Mouse (Mus musculus): Measurements from ENCODE around the gene Cdc27. TPM values are rescaled to one million over a fixed set of nuclear protein-coding genes. Genes with fewer than 3 reads are reported as not detected.
"Not testable (repeated sequence)": the region's sequence is repeated elsewhere in the genome, so short reads cannot be mapped to it uniquely, and the experiment has no call there.

The Cdc27 gene
- polyA plus RNA-seq, 1 experiment from 2014 or later = 55.5 TPM

GRCm38 (mm10) chr11:104565172-104565571 is 14.8 kb upstream of the Cdc27 start:
- H3K27ac ChIP-seq (ENCODE audit: low read depth, low read length) = no peak overlapping the region
- no peak overlapping the region for H3K4me2 ChIP-seq (replicated peaks; ENCODE audit: low read depth, low read length)
- H3K27me3 ChIP-seq (ENCODE audit: control insufficient read depth, insufficient read depth, low read length) = no peaks in the 10 kb centered on the region
- no peaks in the 10 kb centered on the region for H3K4me1 ChIP-seq (ENCODE audit: control insufficient read depth, insufficient read depth, low read length)
- 78% methylated on average over 9 of the region's 9 CpGs for WGBS
- H3K4me3 ChIP-seq (ENCODE audit: low read length) = no peak overlapping the region
- no peak overlapping the region for H3K9ac ChIP-seq (ENCODE audit: low read depth, low read length)
- no peak for ATAC-seq (ENCODE audit: low FRiP score, low TSS enrichment)
- no peaks in the 10 kb centered on the region for H3K9me3 ChIP-seq (ENCODE audit: control insufficient read depth, low read length)
- H3K36me3 ChIP-seq (ENCODE audit: control insufficient read depth, insufficient read depth, low read length) = no peaks in the 10 kb centered on the region

- Histone ChIP-seq H3K4me1 (ENCODE audit: control insufficient read depth, insufficient read depth, low read length) (no peaks in the 10 kb centered on the region), H3K27ac (ENCODE audit: low read depth, low read length) (no peak overlapping the region), H3K4me3 (ENCODE audit: low read length) (no peak overlapping the region), H3K27me3 (ENCODE audit: control insufficient read depth, insufficient read depth, low read length) (no peaks in the 10 kb centered on the region), H3K4me2 (replicated peaks; ENCODE audit: low read depth, low read length) (no peak overlapping the region), H3K36me3 (ENCODE audit: control insufficient read depth, insufficient read depth, low read length) (no peaks in the 10 kb centered on the region), H3K9ac (ENCODE audit: low read depth, low read length) (no peak overlapping the region), H3K9me3 (ENCODE audit: control insufficient read depth, low read length) (no peaks in the 10 kb centered on the region)
- no peak for ATAC-seq (ENCODE audit: low FRiP score, low TSS enrichment)
- WGBS = 69% methylated on average over 1 of the region's 1 CpGs
Measured at GRCm38 (mm10) chr11:104563496-104563895, 13.1 kb upstream of the Cdc27 start.

- no peak overlapping the region for H3K27ac ChIP-seq (ENCODE audit: low read depth, low read length)
- no peak overlapping the region for H3K4me3 ChIP-seq (ENCODE audit: low read length)
- H3K4me1 ChIP-seq (ENCODE audit: control insufficient read depth, insufficient read depth, low read length) = no peaks in the 10 kb centered on the region
- H3K36me3 ChIP-seq (ENCODE audit: control insufficient read depth, insufficient read depth, low read length) = no peaks in the 10 kb centered on the region
- no peak overlapping the region for H3K4me2 ChIP-seq (replicated peaks; ENCODE audit: low read depth, low read length)
- H3K9me3 ChIP-seq (ENCODE audit: control insufficient read depth, low read length) = no peaks in the 10 kb centered on the region
- no peak overlapping the region for H3K9ac ChIP-seq (ENCODE audit: low read depth, low read length)
- no peak for ATAC-seq (ENCODE audit: low FRiP score, low TSS enrichment)
- H3K27me3 ChIP-seq (ENCODE audit: control insufficient read depth, insufficient read depth, low read length) = no peaks in the 10 kb centered on the region
- 57% methylated on average over 2 of the region's 2 CpGs for WGBS
Measured at GRCm38 (mm10) chr11:104560971-104561370, 10.6 kb upstream of the Cdc27 start.

GRCm38 (mm10) chr11:104558651-104559403 is 8.4 kb upstream of the Cdc27 start:
- Histone ChIP-seq H3K4me3 (ENCODE audit: low read length) (no peak overlapping the region), H3K4me1 (ENCODE audit: control insufficient read depth, insufficient read depth, low read length) (no peaks in the 10 kb centered on the region), H3K4me2 (replicated peaks; ENCODE audit: low read depth, low read length) (no peak overlapping the region), H3K36me3 (ENCODE audit: control insufficient read depth, insufficient read depth, low read length) (no peaks in the 10 kb centered on the region), H3K9me3 (ENCODE audit: control insufficient read depth, low read length) (no peaks in the 10 kb centered on the region), H3K9ac (ENCODE audit: low read depth, low read length) (no peak overlapping the region), H3K27me3 (ENCODE audit: control insufficient read depth, insufficient read depth, low read length) (no peaks in the 10 kb centered on the region), H3K27ac (ENCODE audit: low read depth, low read length) (no peak overlapping the region)
- ATAC-seq (ENCODE audit: low FRiP score, low TSS enrichment) = no peak
- WGBS = 60% methylated on average over 4 of the region's 4 CpGs

GRCm38 (mm10) chr11:104558065-104558464 is 7.6 kb upstream of the Cdc27 start:
- no peak for ATAC-seq (ENCODE audit: low FRiP score, low TSS enrichment)
- Histone ChIP-seq H3K27me3 (ENCODE audit: control insufficient read depth, insufficient read depth, low read length) (no peaks in the 10 kb centered on the region), H3K4me1 (ENCODE audit: control insufficient read depth, insufficient read depth, low read length) (no peaks in the 10 kb centered on the region), H3K9me3 (ENCODE audit: control insufficient read depth, low read length) (no peaks in the 10 kb centered on the region), H3K27ac (ENCODE audit: low read depth, low read length) (no peak overlapping the region), H3K4me2 (replicated peaks; ENCODE audit: low read depth, low read length) (no peak overlapping the region), H3K4me3 (ENCODE audit: low read length) (no peak overlapping the region), H3K9ac (ENCODE audit: low read depth, low read length) (no peak overlapping the region), H3K36me3 (ENCODE audit: control insufficient read depth, insufficient read depth, low read length) (no peaks in the 10 kb centered on the region)
- WGBS = 66% methylated on average over 4 of the region's 4 CpGs

- Histone ChIP-seq H3K27ac (ENCODE audit: low read depth, low read length) (peak overlapping the region; percentile 80), H3K9me3 (ENCODE audit: control insufficient read depth, low read length) (no peaks in the 10 kb centered on the region), H3K27me3 (ENCODE audit: control insufficient read depth, insufficient read depth, low read length) (no peaks in the 10 kb centered on the region), H3K4me2 (replicated peaks; ENCODE audit: low read depth, low read length) (peak overlapping the region; percentile 53), H3K4me3 (ENCODE audit: low read length) (peak overlapping the region; percentile 67), H3K36me3 (ENCODE audit: control insufficient read depth, insufficient read depth, low read length) (peaks cover 3% of the 10 kb centered on the region; the same call in 1 of the 2 replicates), H3K9ac (ENCODE audit: low read depth, low read length) (peak overlapping the region; percentile 94), H3K4me1 (ENCODE audit: control insufficient read depth, insufficient read depth, low read length) (peaks cover 6% of the 10 kb centered on the region; the same call in 1 of the 2 replicates)
- under 1% methylated on average over 53 of the region's 53 CpGs for WGBS
- ATAC-seq (ENCODE audit: low FRiP score, low TSS enrichment) = peak; percentile 73
Measured at GRCm38 (mm10) chr11:104549438-104550405, 698 bp downstream of the Cdc27 start.

- Histone ChIP-seq H3K4me2 (replicated peaks; ENCODE audit: low read depth, low read length) (no peak overlapping the region), H3K27me3 (ENCODE audit: control insufficient read depth, insufficient read depth, low read length) (no peaks in the 10 kb centered on the region), H3K36me3 (ENCODE audit: control insufficient read depth, insufficient read depth, low read length) (peaks cover 3% of the 10 kb centered on the region; the same call in 1 of the 2 replicates), H3K9ac (ENCODE audit: low read depth, low read length) (no peak overlapping the region), H3K4me1 (ENCODE audit: control insufficient read depth, insufficient read depth, low read length) (peaks cover 6% of the 10 kb centered on the region; the same call in 1 of the 2 replicates), H3K9me3 (ENCODE audit: control insufficient read depth, low read length) (no peaks in the 10 kb centered on the region), H3K27ac (ENCODE audit: low read depth, low read length) (no peak overlapping the region), H3K4me3 (ENCODE audit: low read length) (no peak overlapping the region)
- ATAC-seq (ENCODE audit: low FRiP score, low TSS enrichment) = no peak
- WGBS = 98% methylated on average over 3 of the region's 3 CpGs
Measured at GRCm38 (mm10) chr11:104547502-104547901, 2.9 kb downstream of the Cdc27 start.

- no peak overlapping the region for H3K27ac ChIP-seq (ENCODE audit: low read depth, low read length)
- peaks cover 6% of the 10 kb centered on the region; the same call in 1 of the 2 replicates for H3K4me1 ChIP-seq (ENCODE audit: control insufficient read depth, insufficient read depth, low read length)
- WGBS = 85% methylated on average over 2 of the region's 2 CpGs
- no peaks in the 10 kb centered on the region for H3K9me3 ChIP-seq (ENCODE audit: control insufficient read depth, low read length)
- no peak overlapping the region for H3K9ac ChIP-seq (ENCODE audit: low read depth, low read length)
- no peak for ATAC-seq (ENCODE audit: low FRiP score, low TSS enrichment)
- no peak overlapping the region for H3K4me3 ChIP-seq (ENCODE audit: low read length)
- H3K4me2 ChIP-seq (replicated peaks; ENCODE audit: low read depth, low read length) = no peak overlapping the region
- H3K36me3 ChIP-seq (ENCODE audit: control insufficient read depth, insufficient read depth, low read length) = peaks cover 7% of the 10 kb centered on the region; the same call in 1 of the 2 replicates
- H3K27me3 ChIP-seq (ENCODE audit: control insufficient read depth, insufficient read depth, low read length) = no peaks in the 10 kb centered on the region
Measured at GRCm38 (mm10) chr11:104544507-104544906, 5.9 kb downstream of the Cdc27 start.

- not testable (repeated sequence) for H3K36me3 ChIP-seq (ENCODE audit: control insufficient read depth, insufficient read depth, low read length); H3K4me1 ChIP-seq (ENCODE audit: control insufficient read depth, insufficient read depth, low read length)
- WGBS = 90% methylated on average over 2 of the region's 2 CpGs
Measured at GRCm38 (mm10) chr11:104543337-104543736, 7.1 kb downstream of the Cdc27 start.

More at GRCm38 (mm10) chr11:104543337-104543736, 7.1 kb downstream of the Cdc27 start:
- H3K4me3 ChIP-seq (ENCODE audit: low read length); H3K9me3 ChIP-seq (ENCODE audit: control insufficient read depth, low read length); H3K4me2 ChIP-seq (replicated peaks; ENCODE audit: low read depth, low read length); H3K9ac ChIP-seq (ENCODE audit: low read depth, low read length); ATAC-seq (ENCODE audit: low FRiP score, low TSS enrichment); H3K27me3 ChIP-seq (ENCODE audit: control insufficient read depth, insufficient read depth, low read length); H3K27ac ChIP-seq (ENCODE audit: low read depth, low read length): not testable (repeated sequence)

Data from kidney, embryonic 14.5 days (tissue).